Mouse (Mus musculus): ENCODE results near the gene Otol1. TPM values are rescaled to one million over a fixed set of nuclear protein-coding genes. Genes with fewer than 3 reads are reported as not detected.

Otol1 gene
- polyA plus RNA-seq (2015; fragmentation: Nextera tagmentation; extraction: Ambion mirVana) = not detected in 2 replicates

GRCm38 (mm10) chr3:70007313-70007712 lies at the start of gene Otol1:
Gene Otol1 (plus strand): TSS chr3:70007613.
- 58% methylated on average over 4 of the region's 4 CpGs for WGBS
- peaks cover 9% of the 10 kb centered on the region; the same call in 1 of the 2 replicates for H3K4me1 ChIP-seq
- no peak within 1 kb of the TSS for H3K9ac ChIP-seq
- no peak within 1 kb of the TSS for H3K27ac ChIP-seq
- H3K4me2 ChIP-seq = no peak within 1 kb of the TSS
- no peak within 1 kb of the TSS for H3K4me3 ChIP-seq
- H3K9me3 ChIP-seq = no peaks in the 10 kb centered on the region
- ATAC-seq (ENCODE audit: insufficient number of reproducible peaks, insufficient read depth, low FRiP score, low TSS enrichment, low read depth) = no peak
- no peaks in the 10 kb centered on the region for H3K27me3 ChIP-seq
- H3K36me3 ChIP-seq = no peaks in the 10 kb centered on the region

DNA sequence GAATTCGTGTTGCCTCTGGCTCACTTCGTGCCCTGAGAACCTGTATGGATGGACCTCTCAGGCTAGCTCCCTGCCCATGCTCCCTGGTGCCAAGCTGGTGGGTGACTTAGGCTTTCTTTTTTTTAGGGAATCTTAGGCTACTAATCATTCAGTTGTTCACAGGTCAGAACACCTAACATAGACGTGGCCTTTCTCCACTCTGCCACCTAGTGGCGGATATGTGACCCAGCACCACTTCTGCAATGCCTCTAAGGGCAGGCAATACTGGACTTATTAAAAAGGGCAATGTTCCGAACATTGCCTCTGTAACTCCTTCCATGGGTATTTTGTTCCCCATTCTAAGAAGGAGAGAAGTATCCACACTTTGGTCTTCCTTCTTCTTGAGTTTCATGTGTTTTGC lies 45.2 kb upstream of the Otol1 start:
- Histone ChIP-seq H3K4me2 (no peak overlapping the region), H3K4me3 (no peak overlapping the region), H3K27me3 (no peaks in the 10 kb centered on the region), H3K9me3 (no peaks in the 10 kb centered on the region), H3K4me1 (0 out of 2 replicates have a peak, but pooled peaks cover 2% of the 10 kb centered on the region), H3K27ac (no peak overlapping the region), H3K9ac (no peak overlapping the region), H3K36me3 (no peaks in the 10 kb centered on the region)
- 53% methylated on average over 5 of the region's 5 CpGs for WGBS
- no peak for ATAC-seq (ENCODE audit: insufficient number of reproducible peaks, insufficient read depth, low FRiP score, low TSS enrichment, low read depth)

DNA sequence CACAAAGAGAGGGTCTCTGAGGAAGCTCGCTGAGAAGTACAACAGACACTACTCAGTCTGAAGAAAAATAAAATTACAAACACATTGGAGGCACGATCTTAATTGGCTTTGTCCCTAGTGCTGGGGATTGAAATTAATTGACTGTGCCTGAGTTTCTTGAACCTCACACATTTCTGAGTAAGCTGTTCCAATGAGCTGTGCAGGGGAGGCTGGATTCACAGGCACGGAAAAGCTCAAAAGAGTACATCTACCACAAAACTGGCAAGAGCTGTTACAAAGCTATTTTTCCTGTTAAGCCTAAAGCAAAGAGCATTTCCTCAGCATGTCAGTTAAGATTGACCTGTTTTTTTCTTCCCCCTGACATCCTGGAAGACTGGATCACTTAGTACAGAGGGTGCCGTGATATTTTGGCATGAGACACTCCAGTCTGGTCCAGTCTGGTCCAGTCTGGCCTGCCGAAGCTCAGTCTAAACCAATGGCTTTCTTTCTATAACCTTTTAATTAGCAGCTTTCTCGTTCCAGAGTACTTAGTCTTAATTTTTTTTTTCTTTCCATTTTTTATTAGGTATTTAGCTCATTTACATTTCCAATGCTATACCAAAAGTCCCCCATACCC lies 35.8 kb upstream of the Otol1 start:
- H3K4me3 ChIP-seq = no peak overlapping the region
- no peaks in the 10 kb centered on the region for H3K27me3 ChIP-seq
- H3K36me3 ChIP-seq = no peaks in the 10 kb centered on the region
- H3K4me1 ChIP-seq = 0 out of 2 replicates have a peak, but pooled peaks cover 2% of the 10 kb centered on the region
- WGBS = 64% methylated on average over 6 of the region's 6 CpGs
- no peaks in the 10 kb centered on the region for H3K9me3 ChIP-seq
- ATAC-seq (ENCODE audit: insufficient number of reproducible peaks, insufficient read depth, low FRiP score, low TSS enrichment, low read depth) = no peak
- H3K9ac ChIP-seq = no peak overlapping the region
- H3K4me2 ChIP-seq = no peak overlapping the region
- no peak overlapping the region for H3K27ac ChIP-seq

DNA sequence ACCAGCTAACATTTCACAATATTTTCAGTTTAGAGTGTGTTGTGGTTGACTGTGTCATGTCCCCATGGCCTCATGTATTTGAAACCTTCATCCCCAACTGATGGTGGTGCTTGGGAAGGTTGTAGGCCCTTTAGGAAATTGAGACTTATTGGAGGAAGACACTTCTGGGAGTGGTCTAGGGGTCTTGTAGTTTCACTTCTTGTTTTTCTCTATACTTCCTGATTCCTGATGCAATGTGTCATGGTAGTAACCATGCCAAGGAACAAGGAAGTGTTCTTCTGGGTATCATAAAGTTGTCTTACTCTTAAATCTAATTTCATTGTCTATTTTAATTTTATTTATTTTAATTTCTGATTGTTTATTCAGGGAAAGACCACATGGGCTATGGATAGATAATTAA lies 29.3 kb upstream of the Otol1 start:
- H3K27me3 ChIP-seq = no peaks in the 10 kb centered on the region
- H3K9me3 ChIP-seq = no peaks in the 10 kb centered on the region
- H3K4me2 ChIP-seq = no peak overlapping the region
- H3K4me3 ChIP-seq = no peak overlapping the region
- H3K4me1 ChIP-seq = no peaks in the 10 kb centered on the region
- H3K27ac ChIP-seq = no peak overlapping the region
- ATAC-seq (ENCODE audit: insufficient number of reproducible peaks, insufficient read depth, low FRiP score, low TSS enrichment, low read depth) = no peak
- no peak overlapping the region for H3K9ac ChIP-seq
- no peaks in the 10 kb centered on the region for H3K36me3 ChIP-seq

GRCm38 (mm10) chr3:69993806-69994205 lies 13.6 kb upstream of the Otol1 start:
- 61% methylated on average over 4 of the region's 4 CpGs for WGBS
- Histone ChIP-seq H3K4me2 (no peak overlapping the region), H3K9me3 (no peaks in the 10 kb centered on the region), H3K4me3 (no peak overlapping the region), H3K4me1 (no peaks in the 10 kb centered on the region), H3K27me3 (no peaks in the 10 kb centered on the region), H3K9ac (no peak overlapping the region), H3K27ac (no peak overlapping the region), H3K36me3 (no peaks in the 10 kb centered on the region)
- no peak for ATAC-seq (ENCODE audit: insufficient number of reproducible peaks, insufficient read depth, low FRiP score, low TSS enrichment, low read depth)

GRCm38 (mm10) chr3:70001540-70001939 lies 5.9 kb upstream of the Otol1 start:
- Histone ChIP-seq H3K27ac (no peak overlapping the region), H3K36me3 (no peaks in the 10 kb centered on the region)
- no peak for ATAC-seq (ENCODE audit: insufficient number of reproducible peaks, insufficient read depth, low FRiP score, low TSS enrichment, low read depth)

DNA sequence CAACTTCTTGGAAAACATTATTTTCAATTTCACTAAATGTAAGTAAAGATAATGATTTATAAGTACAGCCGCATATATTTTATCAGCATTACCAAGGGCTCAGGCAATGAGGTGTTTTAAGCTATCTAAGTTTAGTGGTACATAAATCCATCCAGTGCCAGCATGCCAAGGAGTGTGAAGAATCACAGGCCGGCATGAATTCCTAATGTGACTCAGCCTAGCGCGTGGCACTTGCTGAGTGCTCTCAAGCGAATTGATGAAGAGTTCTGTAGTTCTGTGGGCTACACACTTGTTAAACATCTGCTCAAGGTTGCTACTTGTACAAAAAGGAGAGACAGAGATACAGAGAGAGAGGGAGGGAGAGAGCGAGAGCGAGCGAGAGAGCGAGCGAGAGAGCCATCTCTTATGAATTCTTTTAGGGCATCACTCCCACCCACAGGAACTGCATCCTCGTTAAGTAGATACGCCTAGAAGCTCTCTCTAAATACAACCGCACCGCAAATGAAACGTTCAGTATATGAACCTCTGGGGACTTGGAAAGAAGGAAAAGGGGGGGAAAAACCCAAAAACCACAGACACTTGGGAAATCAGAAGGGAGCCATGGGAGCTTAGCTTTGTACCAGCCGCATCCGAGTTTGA lies 4.2 kb upstream of the Otol1 start:
- Histone ChIP-seq H3K27me3 (no peaks in the 10 kb centered on the region), H3K27ac (no peak overlapping the region), H3K4me1 (peaks cover 9% of the 10 kb centered on the region; the same call in 1 of the 2 replicates), H3K4me3 (no peak overlapping the region), H3K9ac (no peak overlapping the region), H3K9me3 (no peaks in the 10 kb centered on the region), H3K36me3 (no peaks in the 10 kb centered on the region), H3K4me2 (no peak overlapping the region)
- ATAC-seq (ENCODE audit: insufficient number of reproducible peaks, insufficient read depth, low FRiP score, low TSS enrichment, low read depth) = no peak
- WGBS = 68% methylated on average over 17 of the region's 17 CpGs

More at GRCm38 (mm10) chr3:70001540-70001939, 5.9 kb upstream of the Otol1 start:
- no peak overlapping the region for H3K4me2 ChIP-seq
- peaks cover 9% of the 10 kb centered on the region; the same call in 1 of the 2 replicates for H3K4me1 ChIP-seq
- WGBS = 13% methylated on average over 9 of the region's 9 CpGs
- no peak overlapping the region for H3K4me3 ChIP-seq
- no peaks in the 10 kb centered on the region for H3K27me3 ChIP-seq
- H3K9me3 ChIP-seq = no peaks in the 10 kb centered on the region
- H3K9ac ChIP-seq = no peak overlapping the region

DNA sequence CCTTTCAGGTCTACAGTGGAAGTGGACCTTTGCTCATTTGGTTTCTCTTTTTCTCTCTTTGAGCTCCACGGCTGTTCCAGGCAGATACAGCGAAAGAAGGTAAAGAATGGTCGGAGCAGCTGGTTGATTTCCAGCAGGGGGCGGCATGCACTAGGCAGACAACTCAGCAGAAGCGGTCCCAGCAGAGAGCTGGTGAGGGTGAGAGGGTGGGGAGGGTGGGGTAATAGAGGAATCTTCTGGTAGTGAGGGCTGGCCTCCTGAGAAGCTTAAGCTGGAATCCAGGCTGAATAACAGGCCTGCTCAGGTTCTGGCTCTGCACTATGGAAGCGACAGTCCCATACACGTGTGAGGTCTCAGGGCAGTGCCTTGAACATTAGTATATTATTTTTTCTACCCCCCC lies 3.5 kb upstream of the Otol1 start:
- 33% methylated on average over 7 of the region's 7 CpGs for WGBS
- 0 out of 2 replicates have a peak, but pooled peaks have one; percentile 56 for ATAC-seq (ENCODE audit: insufficient number of reproducible peaks, insufficient read depth, low FRiP score, low TSS enrichment, low read depth)

GRCm38 (mm10) chr3:70004379-70004778 lies 3.0 kb upstream of the Otol1 start:
- H3K27me3 ChIP-seq = no peaks in the 10 kb centered on the region
- ATAC-seq (ENCODE audit: insufficient number of reproducible peaks, insufficient read depth, low FRiP score, low TSS enrichment, low read depth) = no peak
- H3K4me2 ChIP-seq = no peak overlapping the region

More for the DNA sequence above, 3.5 kb upstream of the Otol1 start:
- Histone ChIP-seq H3K9ac (no peak overlapping the region), H3K36me3 (no peaks in the 10 kb centered on the region), H3K4me1 (peaks cover 9% of the 10 kb centered on the region; the same call in 1 of the 2 replicates), H3K9me3 (no peaks in the 10 kb centered on the region), H3K4me2 (no peak overlapping the region), H3K27me3 (no peaks in the 10 kb centered on the region), H3K4me3 (no peak overlapping the region), H3K27ac (no peak overlapping the region)

GRCm38 (mm10) chr3:70012641-70013040 lies 5.2 kb downstream of the Otol1 start:
- Histone ChIP-seq H3K4me1 (no peaks in the 10 kb centered on the region), H3K4me2 (no peak overlapping the region), H3K9ac (no peak overlapping the region), H3K36me3 (no peaks in the 10 kb centered on the region), H3K9me3 (no peaks in the 10 kb centered on the region), H3K27me3 (no peaks in the 10 kb centered on the region), H3K27ac (no peak overlapping the region), H3K4me3 (no peak overlapping the region)
- WGBS = 77% methylated on average over 4 of the region's 4 CpGs
- ATAC-seq (ENCODE audit: insufficient number of reproducible peaks, insufficient read depth, low FRiP score, low TSS enrichment, low read depth) = no peak

More at GRCm38 (mm10) chr3:70004379-70004778, 3.0 kb upstream of the Otol1 start:
- Histone ChIP-seq H3K4me3 (no peak overlapping the region), H3K27ac (no peak overlapping the region), H3K4me1 (peaks cover 9% of the 10 kb centered on the region; the same call in 1 of the 2 replicates), H3K9ac (no peak overlapping the region), H3K36me3 (no peaks in the 10 kb centered on the region), H3K9me3 (no peaks in the 10 kb centered on the region)
- WGBS = 71% methylated on average over 8 of the region's 8 CpGs

GRCm38 (mm10) chr3:70026605-70027004 lies 19.2 kb downstream of the Otol1 start:
- no peaks in the 10 kb centered on the region for H3K4me1 ChIP-seq
- H3K9ac ChIP-seq = no peak overlapping the region
- no peak overlapping the region for H3K4me2 ChIP-seq
- no peak overlapping the region for H3K4me3 ChIP-seq
- WGBS = 72% methylated on average over 6 of the region's 6 CpGs
- no peaks in the 10 kb centered on the region for H3K27me3 ChIP-seq
- H3K9me3 ChIP-seq = no peaks in the 10 kb centered on the region
- ATAC-seq (ENCODE audit: insufficient number of reproducible peaks, insufficient read depth, low FRiP score, low TSS enrichment, low read depth) = no peak
- no peak overlapping the region for H3K27ac ChIP-seq
- no peaks in the 10 kb centered on the region for H3K36me3 ChIP-seq

DNA sequence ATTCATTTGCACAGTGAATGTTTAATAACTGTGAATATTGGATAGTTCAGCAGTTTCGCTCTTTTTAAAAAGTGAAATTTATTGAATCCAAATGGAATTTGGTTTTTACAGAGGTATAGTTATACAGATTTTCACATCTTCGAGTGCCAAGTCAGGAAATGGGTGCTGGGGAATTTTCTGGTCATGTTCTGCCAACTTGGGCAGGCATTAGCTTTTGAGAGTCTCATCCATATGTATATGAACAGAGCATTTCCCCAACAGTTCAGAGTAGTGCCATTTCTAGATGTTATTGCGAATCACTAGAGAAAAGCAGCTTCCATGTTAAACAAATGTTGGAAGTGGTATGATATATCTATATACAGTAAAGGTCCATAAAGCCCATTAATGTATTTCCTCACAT lies 21.8 kb downstream of the Otol1 start:
- H3K4me1 ChIP-seq = no peaks in the 10 kb centered on the region
- no peak overlapping the region for H3K27ac ChIP-seq
- ATAC-seq (ENCODE audit: insufficient number of reproducible peaks, insufficient read depth, low FRiP score, low TSS enrichment, low read depth) = no peak
- H3K4me3 ChIP-seq = no peak overlapping the region
- WGBS = 85% methylated on average over 3 of the region's 3 CpGs
- no peak overlapping the region for H3K9ac ChIP-seq
- no peaks in the 10 kb centered on the region for H3K9me3 ChIP-seq
- no peaks in the 10 kb centered on the region for H3K27me3 ChIP-seq
- H3K4me2 ChIP-seq = no peak overlapping the region
- H3K36me3 ChIP-seq = no peaks in the 10 kb centered on the region
